Mouse (Mus musculus): ENCODE results near the gene Nags.

- TF ChIP-seq POLR2A (IDR thresholded peaks at IDR 0.05; ENCODE audit: low read depth, low read length) (no peak), CTCF (IDR thresholded peaks at IDR 0.05; ENCODE audit: extremely low read depth, insufficient read length, insufficient replicate concordance, low read depth, low read length) (no peak)
Measured at GRCm38 (mm10) chr11:102186235-102186634, 40.9 kb downstream of the Nags start.

Measured in small intestine, adult 2 months (tissue).